Mouse (Mus musculus): ENCODE measurements around the gene Slc25a10.
A peak's percentile ranks its signal among the peaks of the same experiment; 100 is the strongest.

Slc25a10 gene

DNA sequence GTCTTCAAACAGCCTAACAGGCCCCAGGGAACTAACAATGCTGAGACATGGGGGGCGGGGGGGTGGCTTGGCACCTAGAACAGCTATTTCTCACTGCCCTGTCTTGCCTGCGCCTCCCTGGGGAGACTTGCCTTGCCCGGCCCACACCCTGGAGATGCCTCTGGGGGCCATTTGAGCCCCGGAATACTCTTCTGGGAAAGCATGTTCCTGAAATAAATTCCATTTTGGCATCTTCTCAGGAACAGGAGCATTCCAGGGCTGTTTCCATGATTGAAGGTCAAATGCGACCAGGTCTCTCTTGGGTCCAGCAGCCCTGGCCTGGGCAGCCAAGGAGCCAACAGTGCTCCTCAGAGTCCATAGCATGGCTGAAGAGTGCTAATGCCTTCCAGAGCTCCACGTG is 50.7 kb downstream of the Slc25a10 start:
- DNase-seq, result peak in 1 of 2 experiments; percentile 60

DNA sequence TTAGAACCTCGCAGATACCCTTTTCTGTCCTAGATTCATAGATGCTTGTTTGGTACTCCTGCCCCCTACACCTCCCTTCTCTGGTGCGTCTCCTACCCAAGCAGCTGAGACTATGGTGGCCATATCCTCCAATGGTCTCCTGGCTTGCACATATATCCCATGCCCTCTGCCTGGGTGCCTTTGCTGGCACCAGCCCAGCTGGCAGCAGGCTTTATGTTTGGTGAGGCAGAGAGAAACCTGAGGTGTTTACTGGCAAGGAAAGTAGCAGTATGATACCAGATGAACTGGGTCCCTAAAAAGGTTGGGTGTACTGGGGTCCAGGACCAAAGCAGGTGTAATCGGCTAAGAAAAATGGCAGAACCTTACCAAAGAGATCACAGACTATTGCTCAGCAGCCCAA is 54.3 kb downstream of the Slc25a10 start:
- peak; percentile 49 to 80 for DNase-seq

DNA sequence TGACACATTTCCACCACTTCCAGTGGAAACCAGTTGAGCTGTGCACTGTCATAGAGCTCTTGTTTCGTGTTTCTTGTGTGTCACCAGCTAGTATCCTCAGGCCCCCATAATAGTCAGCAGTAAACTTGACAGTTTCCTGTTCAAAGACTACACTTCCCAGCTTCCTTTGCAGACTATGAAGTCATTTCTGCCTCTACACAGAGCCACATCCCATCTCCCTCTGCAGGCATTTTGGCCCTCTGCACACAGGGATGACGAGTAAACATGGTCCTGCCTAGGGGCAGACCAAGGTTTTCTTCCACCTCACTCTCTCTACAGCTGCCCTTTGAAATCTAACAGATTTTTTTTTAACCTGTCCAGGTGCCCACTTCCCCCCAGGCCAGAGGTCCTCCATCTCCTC is 55.8 kb downstream of the Slc25a10 start:
- no peak for DNase-seq

DNA sequence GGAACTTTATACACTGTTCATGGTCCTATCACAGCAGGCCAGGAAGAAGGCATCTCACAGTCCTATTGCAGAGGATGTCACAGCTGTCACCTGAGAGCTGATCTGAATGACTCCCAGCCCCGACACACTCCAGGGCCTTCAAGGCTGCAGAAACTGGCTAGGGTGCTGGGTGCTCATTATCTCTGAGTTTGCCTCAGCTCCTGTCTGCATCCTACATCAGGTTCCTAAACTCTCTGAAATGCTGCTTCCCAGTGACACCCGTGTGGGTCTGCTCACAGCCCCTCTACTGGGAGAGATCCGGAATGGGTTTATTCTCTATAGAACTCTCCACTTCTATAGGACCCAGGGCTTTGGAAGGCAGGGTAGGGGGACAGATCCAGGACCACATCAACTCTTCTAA is 56.6 kb downstream of the Slc25a10 start:
- no peak for DNase-seq

DNA sequence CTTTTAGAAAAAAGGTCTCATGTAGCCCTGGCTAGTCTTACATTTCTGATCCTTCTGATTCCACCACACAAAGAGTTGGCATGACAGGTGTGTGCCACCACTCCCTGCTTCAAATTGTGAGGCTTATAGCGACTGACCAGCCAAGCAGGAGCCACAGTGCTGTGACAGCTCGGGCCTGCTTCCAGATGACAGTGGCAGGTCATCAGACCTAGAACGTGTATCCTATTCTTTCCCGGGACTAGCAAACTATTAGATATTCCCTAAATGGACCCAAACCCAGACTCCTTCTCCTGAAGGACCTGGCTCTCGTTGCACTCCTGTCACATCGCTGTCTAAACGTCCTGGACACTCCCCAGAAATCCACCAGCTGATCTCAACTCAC is 57.1 kb downstream of the Slc25a10 start:
- DNase-seq, result no peak

Measured in kidney, postnatal 25 days (tissue).